Mouse (Mus musculus) bone marrow macrophage, adult 2 months (primary cell): ENCODE measurements at regions not wholly inside any gene's neighbourhood (a gene's known extent, or its start where the extent isn't known, plus 50 kb on each side); places are given as distances from the start of the nearest gene placed in this dataset.

Experiments
- CTCF ChIP-seq: IDR thresholded peaks from 2 replicates; pipeline ENCODE4 v1.5.1; 2012; ENCODE audit warnings: low read depth, mild to moderate bottlenecking, low read length, moderate library complexity
- POLR2A ChIP-seq: IDR thresholded peaks from 2 replicates; pipeline ENCODE4 v1.6.1; 2012; ENCODE audit warnings: mild to moderate bottlenecking, low read depth, low read length, borderline replicate concordance

DNA sequence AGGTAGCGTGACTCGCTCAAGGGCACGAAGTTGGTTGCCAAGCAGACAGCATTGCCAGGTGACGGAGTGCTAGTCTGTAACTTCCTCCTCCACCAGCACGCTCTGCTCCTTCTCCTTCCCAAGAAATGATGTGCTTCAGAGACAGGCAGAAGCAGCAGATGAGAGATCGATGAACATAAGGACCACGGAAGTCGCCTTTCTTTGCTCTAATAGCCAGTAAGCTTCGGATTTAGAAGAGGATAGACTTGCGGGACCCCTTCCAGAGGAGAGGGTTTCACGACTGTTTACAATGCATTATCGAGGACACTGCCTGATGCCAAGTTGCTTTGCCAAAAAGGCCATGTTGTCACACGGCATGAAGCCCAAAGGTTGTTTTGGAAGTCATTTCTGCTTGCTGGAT is 199.2 kb downstream of the Spry2 start:
- TF ChIP-seq CTCF = no peak
- TF ChIP-seq POLR2A = no peak
